ENCODE assay signal across 8 mouse cellular contexts in genomic region chr17:79713276-79713642, GRCm38 (mm10). TPM values are rescaled to one million over a fixed set of nuclear protein-coding genes. Genes with fewer than 3 reads are reported as not detected.
DNase-seq lines count a peak whose midpoint lies in the region; ATAC-seq and TF ChIP-seq lines count a peak whose summit lies in the region.

No protein-coding gene starts in this region.

- peak overlapping the region; percentile 92 for H3K4me2 ChIP-seq in forebrain, embryonic 11.5 days (ENCODE audit: low read depth, low read length, severe bottlenecking)
- peak overlapping the region; percentile 89 for H3K4me2 ChIP-seq in intestine, embryonic 16.5 days (ENCODE audit: low read depth, low read length)
- H3K4me2 ChIP-seq in myocyte (ENCODE audit: low read depth) = peak overlapping the region; percentile 97

- H3ac ChIP-seq in myocyte (ENCODE audit: control insufficient read depth, insufficient read length) = peak overlapping the region; percentile 24

- peaks cover 19% of the 10 kb centered on the region for H3K4me1 ChIP-seq in forebrain, embryonic 11.5 days (replicated peaks; ENCODE audit: control insufficient read depth, insufficient read depth, low read length)
- peaks cover 25% of the 10 kb centered on the region for H3K4me1 ChIP-seq in intestine, embryonic 16.5 days (ENCODE audit: control insufficient read depth, insufficient read depth, low read length)

- H3K9ac ChIP-seq in forebrain, embryonic 11.5 days (ENCODE audit: low read length) = peak overlapping the region; percentile 16; the same call in 1 of the 2 replicates
- peak overlapping the region; percentile 64 for H3K9ac ChIP-seq in intestine, embryonic 16.5 days (ENCODE audit: low read depth, low read length)

- TF ChIP-seq POLR2A in myocyte (IDR thresholded peaks at IDR 0.05; ENCODE audit: insufficient read length, low read depth) = no peak

- H3K4me3 ChIP-seq in forebrain, embryonic 11.5 days (ENCODE audit: low read depth, low read length) = peak overlapping the region; percentile 42
- peak overlapping the region; percentile 47 for H3K4me3 ChIP-seq in intestine, embryonic 16.5 days (ENCODE audit: low read length)
- H3K4me3 ChIP-seq in myocyte = peak overlapping the region; percentile 30

- H3K36me3 ChIP-seq in forebrain, embryonic 11.5 days (ENCODE audit: control insufficient read depth, insufficient read depth, low read length) = no peaks in the 10 kb centered on the region
- no peaks in the 10 kb centered on the region for H3K36me3 ChIP-seq in intestine, embryonic 16.5 days (ENCODE audit: control insufficient read depth, insufficient read depth, low read length)
- H3K36me3 ChIP-seq in myocyte (ENCODE audit: control insufficient read depth, insufficient read depth) = no peaks in the 10 kb centered on the region

- peak; percentile 40 for DNase-seq in ovary, postnatal 36 days (ENCODE audit: low spot score)
- no peak for DNase-seq in ovary, adult 18-20 months (ENCODE audit: low spot score)
- DNase-seq in forebrain, embryonic 11.5 days (ENCODE audit: low spot score) = no peak
- DNase-seq in right cerebral cortex, postnatal 25 days = no peak
- no peak for DNase-seq in T-cell, adult 2 months (ENCODE audit: low spot score)
- DNase-seq in spleen, adult 12 weeks (ENCODE audit: low spot score) = no peak

- no peaks in the 10 kb centered on the region; the same call in 1 of the 2 replicates for H3K9me3 ChIP-seq in forebrain, embryonic 11.5 days (ENCODE audit: control insufficient read depth, low read length)
- no peaks in the 10 kb centered on the region for H3K9me3 ChIP-seq in intestine, embryonic 16.5 days (ENCODE audit: control insufficient read depth, low read length)

- no peak for ATAC-seq in forebrain, embryonic 11.5 days (replicated peaks; ENCODE audit: low FRiP score)
- ATAC-seq in intestine, embryonic 16.5 days = no peak

- H3K27me3 ChIP-seq in forebrain, embryonic 11.5 days (ENCODE audit: control insufficient read depth, insufficient read depth, low read length) = peaks cover 50% of the 10 kb centered on the region
- H3K27me3 ChIP-seq in intestine, embryonic 16.5 days (replicated peaks; ENCODE audit: control insufficient read depth, insufficient read depth, low read length) = peaks cover 29% of the 10 kb centered on the region
- H3K27me3 ChIP-seq in myocyte (ENCODE audit: control insufficient read depth, insufficient read depth, insufficient read length) = no peaks in the 10 kb centered on the region

- under 1% methylated on average over 24 of the region's 24 CpGs for WGBS in forebrain, embryonic 11.5 days
- under 1% methylated on average over 24 of the region's 24 CpGs for WGBS in intestine, embryonic 16.5 days

- H3K27ac ChIP-seq in forebrain, embryonic 11.5 days (ENCODE audit: low read depth, low read length) = no peak overlapping the region
- no peak overlapping the region for H3K27ac ChIP-seq in intestine, embryonic 16.5 days (ENCODE audit: low read length)

- H3K79me2 ChIP-seq in myocyte (ENCODE audit: control insufficient read depth, insufficient read depth) = no peaks in the 10 kb centered on the region

TF ChIP-seq in myocyte, 11 proteins besides CTCF, POLR2A, EP300 and RAD21:
- no peak for TF ChIP-seq TCF12 (IDR thresholded peaks at IDR 0.05; ENCODE audit: insufficient read depth, poor library complexity, severe bottlenecking)
- TF ChIP-seq CEBPB (IDR thresholded peaks at IDR 0.05; ENCODE audit: insufficient read depth, poor library complexity, severe bottlenecking) = no peak
- no peak for TF ChIP-seq TCF3 (IDR thresholded peaks at IDR 0.05; ENCODE audit: insufficient read length, low read depth)
- no peak for TF ChIP-seq MYOD1 (IDR thresholded peaks at IDR 0.05; ENCODE audit: control insufficient read depth in 1 of 3, insufficient read length in 2 of 3, low read depth in 2 of 3)
- TF ChIP-seq MYOG (IDR thresholded peaks at IDR 0.05; ENCODE audit: control insufficient read depth in 1 of 3, insufficient read depth in 1 of 3, insufficient read length in 2 of 3, low read depth in 2 of 3) = no peak
- no peak for TF ChIP-seq MAX (IDR thresholded peaks at IDR 0.05; ENCODE audit: low read depth)
- no peak for TF ChIP-seq USF1 (IDR thresholded peaks at IDR 0.05; ENCODE audit: low read depth)
- no peak for TF ChIP-seq POLR2AphosphoS2 (IDR thresholded peaks at IDR 0.05; ENCODE audit: insufficient read length, low read depth)
- no peak for TF ChIP-seq REST (IDR thresholded peaks at IDR 0.05; ENCODE audit: insufficient read depth, insufficient read length)
- no peak for TF ChIP-seq E2F4 (IDR thresholded peaks at IDR 0.05; ENCODE audit: insufficient read depth)
- no peak for TF ChIP-seq SRF (IDR thresholded peaks at IDR 0.05; ENCODE audit: control insufficient read depth, insufficient read length, low read depth)

RNA-seq across cellular contexts. Expression of gene Cyp1b1, which starts 1.6 kb away (rescaled TPM):
- 1.6 and 2.1 TPM in 2 replicates for polyA plus RNA-seq in forebrain, embryonic 11.5 days (2014; fragmentation: Nextera tagmentation; extraction: Ambion mirVana)
- polyA plus RNA-seq in intestine, embryonic 16.5 days (2015; fragmentation: Nextera tagmentation; extraction: Ambion mirVana) = 6.9 and 8.9 TPM in 2 replicates
- 2.5 TPM for polyA plus RNA-seq in myocyte (2012; fragmentation: generic; extraction: Trizol)
